Mouse (Mus musculus): ENCODE results near the gene Nup62cl. TPM values are rescaled to one million over a fixed set of nuclear protein-coding genes. Genes with fewer than 3 reads are reported as not detected.
A peak's percentile ranks its signal among the peaks of the same experiment; 100 is the strongest.

Gene Nup62cl
- 2.1 and 4.2 TPM in 2 replicates for polyA plus RNA-seq (2012; rRNA removed)

- no peak for TF ChIP-seq POLR2A (IDR thresholded peaks at IDR 0.05; ENCODE audit: borderline replicate concordance, extremely low read depth, low read depth, low read length)
- peak within 1 kb of the TSS; percentile 52 for H3K4me3 ChIP-seq (replicated peaks; ENCODE audit: extremely low read depth, low read depth, low read length)
- WGBS: 36% methylated on average over 64 of the region's 64 CpGs
- DNase-seq: peak; percentile 20
- no peaks in the 10 kb centered on the region for H3K4me1 ChIP-seq (ENCODE audit: control insufficient read depth, insufficient read depth, low read length)
Measured at GRCm38 (mm10) chrX:140062135-140062975, at the start of gene Nup62cl, which contains the start of gene Pih1h3b. TSS of gene Nup62cl (minus strand) at chrX:140062712. TSS of gene Pih1h3b (plus strand) at chrX:140062879.

GRCm38 (mm10) chrX:140094066-140094465 lies 31.6 kb upstream of the Nup62cl start:
- WGBS: 57% methylated on average over 2 of the region's 2 CpGs
- TF ChIP-seq CTCF (IDR thresholded peaks at IDR 0.05; ENCODE audit: insufficient read depth, low read length) (no peak), POLR2A (IDR thresholded peaks at IDR 0.05; ENCODE audit: borderline replicate concordance, extremely low read depth, low read depth, low read length) (no peak)

GRCm38 (mm10) chrX:140082535-140082934 lies 20.0 kb upstream of the Nup62cl start:
- Histone ChIP-seq H3K4me1 (ENCODE audit: control insufficient read depth, insufficient read depth, low read length) (no peaks in the 10 kb centered on the region), H3K4me3 (replicated peaks; ENCODE audit: extremely low read depth, low read depth, low read length) (no peak overlapping the region)
- no peak for TF ChIP-seq POLR2A (IDR thresholded peaks at IDR 0.05; ENCODE audit: borderline replicate concordance, extremely low read depth, low read depth, low read length)
- TF ChIP-seq CTCF (IDR thresholded peaks at IDR 0.05; ENCODE audit: insufficient read depth, low read length): no peak
- no peak for DNase-seq
- 93% methylated on average over 2 of the region's 2 CpGs for WGBS

More at GRCm38 (mm10) chrX:140094066-140094465, 31.6 kb upstream of the Nup62cl start:
- no peak for DNase-seq
- H3K4me1 ChIP-seq (ENCODE audit: control insufficient read depth, insufficient read depth, low read length): no peaks in the 10 kb centered on the region
- no peak overlapping the region for H3K4me3 ChIP-seq (replicated peaks; ENCODE audit: extremely low read depth, low read depth, low read length)

GRCm38 (mm10) chrX:140060886-140061874 lies 1.3 kb downstream of the Nup62cl start:
- H3K4me3 ChIP-seq (replicated peaks; ENCODE audit: extremely low read depth, low read depth, low read length): no peak overlapping the region
- WGBS: 38% methylated on average over 90 of the region's 90 CpGs
- TF ChIP-seq CTCF (IDR thresholded peaks at IDR 0.05; ENCODE audit: insufficient read depth, low read length) (no peak), POLR2A (IDR thresholded peaks at IDR 0.05; ENCODE audit: borderline replicate concordance, extremely low read depth, low read depth, low read length) (no peak)
- peak; percentile 2 for DNase-seq
- H3K4me1 ChIP-seq (ENCODE audit: control insufficient read depth, insufficient read depth, low read length): no peaks in the 10 kb centered on the region

- no peaks in the 10 kb centered on the region for H3K4me1 ChIP-seq (ENCODE audit: control insufficient read depth, insufficient read depth, low read length)
- H3K4me3 ChIP-seq (replicated peaks; ENCODE audit: extremely low read depth, low read depth, low read length): no peak overlapping the region
- 83% methylated on average over 4 of the region's 4 CpGs for WGBS
- DNase-seq: no peak
- TF ChIP-seq CTCF (IDR thresholded peaks at IDR 0.05; ENCODE audit: insufficient read depth, low read length): no peak
- no peak for TF ChIP-seq POLR2A (IDR thresholded peaks at IDR 0.05; ENCODE audit: borderline replicate concordance, extremely low read depth, low read depth, low read length)
Measured at GRCm38 (mm10) chrX:139998691-139999065, 63.8 kb downstream of the Nup62cl start.

- WGBS: 23% methylated on average over 25 of the region's 25 CpGs
- TF ChIP-seq CTCF (IDR thresholded peaks at IDR 0.05; ENCODE audit: insufficient read depth, low read length) (no peak), POLR2A (IDR thresholded peaks at IDR 0.05; ENCODE audit: borderline replicate concordance, extremely low read depth, low read depth, low read length) (no peak)
- no peaks in the 10 kb centered on the region for H3K4me1 ChIP-seq (ENCODE audit: control insufficient read depth, insufficient read depth, low read length)
- peak; percentile 22 for DNase-seq
- H3K4me3 ChIP-seq (replicated peaks; ENCODE audit: extremely low read depth, low read depth, low read length): peak within 1 kb of the TSS; percentile 58
Measured at GRCm38 (mm10) chrX:139997740-139998690, 64.5 kb downstream of the Nup62cl start, which contains the start of gene Rbm41. TSS of gene Rbm41 (minus strand) at chrX:139998595.

GRCm38 (mm10) chrX:139982115-139982514 lies 80.4 kb downstream of the Nup62cl start:
- 79% methylated on average over 5 of the region's 5 CpGs for WGBS
- DNase-seq: no peak
- no peak for TF ChIP-seq CTCF (IDR thresholded peaks at IDR 0.05; ENCODE audit: insufficient read depth, low read length)
- TF ChIP-seq POLR2A (IDR thresholded peaks at IDR 0.05; ENCODE audit: borderline replicate concordance, extremely low read depth, low read depth, low read length): no peak
- H3K4me3 ChIP-seq (replicated peaks; ENCODE audit: extremely low read depth, low read depth, low read length): no peak overlapping the region
- H3K4me1 ChIP-seq (ENCODE audit: control insufficient read depth, insufficient read depth, low read length): no peaks in the 10 kb centered on the region

Other genes starting within 250 kb of the Nup62cl start
- gene Morc4, start 191.0 kb downstream of the Nup62cl start, polyA plus RNA-seq (2012; rRNA removed): 1.9 and 2.6 TPM in 2 replicates
- gene Rbm41, start 64.1 kb downstream of the Nup62cl start, polyA plus RNA-seq (2012; rRNA removed): 0.54 and 0.95 TPM in 2 replicates
- 0.09 and 0.17 TPM in 2 replicates for gene Pih1h3b, start 167 bp upstream of the Nup62cl start, polyA plus RNA-seq (2012; rRNA removed)